Comparison of ENCODE assay signal across 8 mouse cellular contexts in the genomic region with DNA sequence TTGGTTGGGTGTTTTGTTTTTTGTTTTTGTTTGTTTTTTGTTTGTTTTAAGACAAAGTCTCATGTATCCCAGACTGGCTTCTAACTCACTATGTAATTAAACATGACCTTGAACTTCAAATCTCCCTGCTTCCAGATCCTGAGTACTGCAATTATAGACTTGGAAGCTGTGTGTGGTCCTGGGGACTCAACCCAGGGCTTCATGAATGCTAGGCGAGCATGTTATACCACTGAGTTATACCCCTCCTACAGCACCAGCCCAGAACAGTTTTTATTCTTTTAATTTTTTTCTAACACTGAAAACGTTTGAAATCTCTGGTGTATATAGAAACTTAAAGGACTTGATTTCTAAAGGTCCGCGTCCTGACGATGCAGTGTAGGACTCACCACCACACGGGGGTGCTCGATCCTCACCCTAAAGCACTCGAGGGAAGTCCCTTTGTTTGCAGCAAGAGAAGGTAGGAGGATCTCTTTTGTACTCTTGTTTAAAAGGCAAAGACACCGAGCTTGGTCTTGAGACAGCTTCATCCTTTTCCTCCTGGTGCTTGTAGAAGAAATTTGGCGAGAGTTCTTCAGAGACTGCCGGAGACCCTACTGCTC.
A peak's percentile ranks its signal among the peaks of the same experiment; 100 is the strongest.
DNase-seq lines count a peak whose midpoint lies in the region; ATAC-seq lines count a peak whose summit lies in the region.

No protein-coding gene starts in this region.

- no peaks in the 10 kb centered on the region for H3K9me3 ChIP-seq in embryonic facial prominence, embryonic 14.5 days (ENCODE audit: control insufficient read depth, low read length)
- H3K9me3 ChIP-seq in heart, embryonic 10.5 days = no peaks in the 10 kb centered on the region
- no peaks in the 10 kb centered on the region for H3K9me3 ChIP-seq in kidney, embryonic 16.5 days (ENCODE audit: low read length)
- H3K9me3 ChIP-seq in liver, embryonic 11.5 days (ENCODE audit: control insufficient read depth, low read length) = no peaks in the 10 kb centered on the region
- no peaks in the 10 kb centered on the region for H3K9me3 ChIP-seq in neural tube, embryonic 13.5 days

- H3K27me3 ChIP-seq in embryonic facial prominence, embryonic 14.5 days (replicated peaks; ENCODE audit: control insufficient read depth, insufficient read depth, low read length) = no peaks in the 10 kb centered on the region
- H3K27me3 ChIP-seq in heart, embryonic 10.5 days (ENCODE audit: insufficient read depth, poor library complexity, severe bottlenecking) = no peaks in the 10 kb centered on the region
- no peaks in the 10 kb centered on the region for H3K27me3 ChIP-seq in kidney, embryonic 16.5 days (ENCODE audit: insufficient read depth, low read length)
- H3K27me3 ChIP-seq in liver, embryonic 11.5 days (replicated peaks; ENCODE audit: control insufficient read depth, insufficient read depth, low read length) = no peaks in the 10 kb centered on the region
- H3K27me3 ChIP-seq in neural tube, embryonic 13.5 days = no peaks in the 10 kb centered on the region

- H3K4me1 ChIP-seq in embryonic facial prominence, embryonic 14.5 days (ENCODE audit: control insufficient read depth, insufficient read depth, low read length) = no peaks in the 10 kb centered on the region
- peaks cover 8% of the 10 kb centered on the region; the same call in 1 of the 2 replicates for H3K4me1 ChIP-seq in heart, embryonic 10.5 days
- peaks cover 23% of the 10 kb centered on the region for H3K4me1 ChIP-seq in kidney, embryonic 16.5 days (ENCODE audit: insufficient read depth, low read length)
- 0 out of 2 replicates have a peak, but pooled peaks cover 3% of the 10 kb centered on the region for H3K4me1 ChIP-seq in liver, embryonic 11.5 days (replicated peaks; ENCODE audit: control insufficient read depth, insufficient read depth, low read length)
- H3K4me1 ChIP-seq in neural tube, embryonic 13.5 days (replicated peaks) = no peaks in the 10 kb centered on the region

- H3K4me2 ChIP-seq in embryonic facial prominence, embryonic 14.5 days (ENCODE audit: low read depth, low read length) = no peak overlapping the region
- no peak overlapping the region for H3K4me2 ChIP-seq in kidney, embryonic 16.5 days (replicated peaks; ENCODE audit: low read depth, low read length)
- no peak overlapping the region for H3K4me2 ChIP-seq in liver, embryonic 11.5 days
- no peak overlapping the region for H3K4me2 ChIP-seq in neural tube, embryonic 13.5 days

- DNase-seq in CD4-positive, CD25-positive, alpha-beta regulatory T cell, adult 2 months (ENCODE audit: low read depth, low spot score) = peak; percentile 88
- DNase-seq in adrenal gland, postnatal 4 days (ENCODE audit: low spot score in 2 of 2) = peak; percentile 39 to 62
- DNase-seq in embryonic facial prominence, embryonic 14.5 days (ENCODE audit: low spot score) = peak; percentile 88
- DNase-seq in heart, embryonic 10.5 days (ENCODE audit: low spot score) = peak; percentile 83
- peak; percentile 72 for DNase-seq in liver, embryonic 11.5 days (ENCODE audit: low spot score)
- DNase-seq in telencephalon, adult 2 months (ENCODE audit: low read depth, low spot score) = peak; percentile 73

- H3K4me3 ChIP-seq in embryonic facial prominence, embryonic 14.5 days (ENCODE audit: low read depth, low read length) = no peak overlapping the region
- H3K4me3 ChIP-seq in heart, embryonic 10.5 days = no peak overlapping the region
- no peak overlapping the region for H3K4me3 ChIP-seq in kidney, embryonic 16.5 days (ENCODE audit: low read length)
- H3K4me3 ChIP-seq in liver, embryonic 11.5 days (ENCODE audit: low read depth, low read length) = no peak overlapping the region
- no peak overlapping the region for H3K4me3 ChIP-seq in neural tube, embryonic 13.5 days

- ATAC-seq in embryonic facial prominence, embryonic 14.5 days (ENCODE audit: low read depth) = peak; percentile 70
- peak; percentile 55; the same call in 1 of the 2 replicates for ATAC-seq in kidney, embryonic 16.5 days (ENCODE audit: low FRiP score, low TSS enrichment)
- ATAC-seq in liver, embryonic 11.5 days (replicated peaks; ENCODE audit: low FRiP score) = 0 out of 2 replicates have a peak, but pooled peaks have one; percentile 44
- ATAC-seq in neural tube, embryonic 13.5 days (ENCODE audit: low read depth) = peak; percentile 72

- no peaks in the 10 kb centered on the region for H3K36me3 ChIP-seq in embryonic facial prominence, embryonic 14.5 days (ENCODE audit: control insufficient read depth, insufficient read depth, low read length)
- H3K36me3 ChIP-seq in heart, embryonic 10.5 days = no peaks in the 10 kb centered on the region
- H3K36me3 ChIP-seq in kidney, embryonic 16.5 days (ENCODE audit: insufficient read depth, low read length) = no peaks in the 10 kb centered on the region
- no peaks in the 10 kb centered on the region for H3K36me3 ChIP-seq in liver, embryonic 11.5 days (ENCODE audit: control insufficient read depth, insufficient read depth, low read length)
- H3K36me3 ChIP-seq in neural tube, embryonic 13.5 days = no peaks in the 10 kb centered on the region

- WGBS in embryonic facial prominence, embryonic 14.5 days = 11% methylated on average over 11 of the region's 11 CpGs
- 15% methylated on average over 11 of the region's 11 CpGs for WGBS in heart, embryonic 10.5 days
- WGBS in kidney, embryonic 16.5 days = 12% methylated on average over 11 of the region's 11 CpGs
- 15% methylated on average over 11 of the region's 11 CpGs for WGBS in liver, embryonic 11.5 days
- WGBS in neural tube, embryonic 13.5 days = 13% methylated on average over 11 of the region's 11 CpGs

- no peak overlapping the region for H3K27ac ChIP-seq in embryonic facial prominence, embryonic 14.5 days (replicated peaks; ENCODE audit: low read depth, low read length)
- no peak overlapping the region for H3K27ac ChIP-seq in heart, embryonic 10.5 days
- H3K27ac ChIP-seq in kidney, embryonic 16.5 days (ENCODE audit: low read length) = no peak overlapping the region
- no peak overlapping the region for H3K27ac ChIP-seq in liver, embryonic 11.5 days (ENCODE audit: low read depth, low read length)
- no peak overlapping the region for H3K27ac ChIP-seq in neural tube, embryonic 13.5 days (replicated peaks)

- no peak overlapping the region for H3K9ac ChIP-seq in embryonic facial prominence, embryonic 14.5 days (ENCODE audit: low read depth, low read length)
- no peak overlapping the region for H3K9ac ChIP-seq in kidney, embryonic 16.5 days (replicated peaks; ENCODE audit: low read length)
- no peak overlapping the region for H3K9ac ChIP-seq in liver, embryonic 11.5 days (ENCODE audit: low read depth, low read length)
- no peak overlapping the region for H3K9ac ChIP-seq in neural tube, embryonic 13.5 days
